Mouse (Mus musculus) lung, adult 2 months (tissue): Measurements from ENCODE around the gene Ofd1. TPM values are rescaled to one million over a fixed set of nuclear protein-coding genes. Genes with fewer than 3 reads are reported as not detected.

ENCODE experiments used
- DNase-seq: peaks from one replicate; pipeline ENCODE4 v3.0.0; 2022
- H3K4me1 ChIP-seq: fragments of 200-500 bp; 2 replicates; pipeline ENCODE4 v1.6.1; 2011; ENCODE audit warnings: low read length; ENCODE audit not compliant: control insufficient read depth, insufficient read depth
- H3K4me3 ChIP-seq: fragments of 200-500 bp; replicated peaks from 2 replicates; pipeline ENCODE3; 2011; ENCODE audit warnings: low read depth, mild to moderate bottlenecking, control low read depth, low read length; ENCODE audit errors: extremely low read depth
- CTCF ChIP-seq: fragments of 200-500 bp; IDR thresholded peaks from 2 replicates; pipeline ENCODE4 v1.5.1; 2011; ENCODE audit warnings: mild to moderate bottlenecking, low read length, control low read depth; ENCODE audit not compliant: insufficient read depth
- POLR2A ChIP-seq: fragments of 200-500 bp; IDR thresholded peaks from 2 replicates; pipeline ENCODE4 v1.6.1; 2011; ENCODE audit warnings: low read depth, mild to moderate bottlenecking, control low read depth, low read length, borderline replicate concordance; ENCODE audit errors: extremely low read depth
- WGBS: fragments of 180-500 bp; shearing (Covaris S2); methylation state at CpG from one replicate; pipeline ENCODE4 v1.1.7; 2018; 5-methylcytosine and 5-hydroxymethylcytosine counted together
- polyA plus RNA-seq: library from polyadenylated mRNA; depleted of rRNA; stranded (reverse); fragments of >200 nt; gene quantifications from 2 replicates; pipeline ENCODE4 v1.2.3, GENCODE M21; 2012; rRNA removed

Ofd1 gene
- polyA plus RNA-seq, 1 experiment, result 1.8 TPM

GRCm38 (mm10) chrX:166348634-166349033 lies 91.9 kb downstream of the Ofd1 start:
- DNase-seq, result no peak
- H3K4me1 ChIP-seq, result no peaks in the 10 kb centered on the region
- 78% methylated on average over 4 of the region's 4 CpGs for WGBS
- no peak for TF ChIP-seq POLR2A
- no peak for TF ChIP-seq CTCF
- H3K4me3 ChIP-seq, result no peak overlapping the region

- no peak for DNase-seq
- Histone ChIP-seq H3K4me3 (no peak overlapping the region), H3K4me1 (no peaks in the 10 kb centered on the region)
- TF ChIP-seq CTCF (no peak), POLR2A (no peak)
- 82% methylated on average over 6 of the region's 6 CpGs for WGBS
Measured at GRCm38 (mm10) chrX:166348086-166348485, 92.4 kb downstream of the Ofd1 start.

GRCm38 (mm10) chrX:166344228-166345015 lies 96.1 kb downstream of the Ofd1 start:
- WGBS, result 45% methylated on average over 10 of the region's 10 CpGs
- no peak for TF ChIP-seq POLR2A
- no peak for TF ChIP-seq CTCF
- DNase-seq, result no peak
- Histone ChIP-seq H3K4me3 (no peak overlapping the region), H3K4me1 (no peaks in the 10 kb centered on the region)

GRCm38 (mm10) chrX:166341795-166342194 lies 98.7 kb downstream of the Ofd1 start:
- TF ChIP-seq POLR2A (no peak), CTCF (no peak)
- DNase-seq, result no peak

More at GRCm38 (mm10) chrX:166341795-166342194, 98.7 kb downstream of the Ofd1 start:
- Histone ChIP-seq H3K4me3 (no peak overlapping the region), H3K4me1 (no peaks in the 10 kb centered on the region)
- whole genome bisulfite sequencing, result 81% methylated on average over 6 of the region's 6 CpGs

Other genes starting within 250 kb of the Ofd1 start
- gene Gpm6b, start 201.8 kb downstream of the Ofd1 start, polyA plus RNA-seq, result 16.4 and 20.2 TPM in 2 replicates
- 2.4 and 4.3 TPM in 2 replicates for gene Trappc2, start 130 bp downstream of the Ofd1 start, polyA plus RNA-seq
- 6.1 and 10.3 TPM in 2 replicates for gene Rab9, start 39.2 kb upstream of the Ofd1 start, polyA plus RNA-seq
- gene Tceanc, start 77.9 kb upstream of the Ofd1 start, polyA plus RNA-seq, result 0.86 and 1.4 TPM in 2 replicates
- 20.7 and 27.4 TPM in 2 replicates for gene Egfl6, start 145.0 kb upstream of the Ofd1 start, polyA plus RNA-seq